Mouse (Mus musculus): ENCODE results near the gene Ppp1r11.

Gene Ppp1r11

DNA sequence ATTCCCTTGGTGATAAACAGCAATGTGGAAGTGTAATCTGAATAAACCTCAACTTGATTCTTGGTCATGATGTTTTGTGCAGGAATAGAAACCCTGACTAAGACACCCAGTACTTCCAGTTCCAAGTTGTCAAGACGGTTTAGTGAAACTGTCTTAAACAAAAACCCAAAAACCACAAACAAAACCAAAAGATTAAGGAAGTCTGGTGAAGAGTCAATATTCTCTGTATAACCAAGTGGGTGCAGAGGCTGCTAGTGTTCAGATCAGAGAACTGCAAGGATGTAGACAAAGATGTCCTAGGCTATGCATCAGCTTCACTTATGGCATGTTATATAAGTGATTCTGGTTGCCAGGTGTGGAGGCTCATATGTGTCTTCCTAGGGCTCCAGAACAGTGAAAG lies 15.3 kb upstream of the Ppp1r11 start:
- in situ Hi-C loops (cut with MboI, MseI) = loop anchor here in 1 of 2 experiments (5.0 kb wide), 1 partner anchor 80 kb away; the partner anchor contains the start of gene Gabbr1

GRCm38 (mm10) chr17:36961125-36961524 lies 9.6 kb upstream of the Ppp1r11 start:
- in situ Hi-C loops (cut with MboI, MseI) = no loop called here

- in situ Hi-C loops (cut with MboI, MseI) = no loop called here
These were observed 7.3 kb upstream of the Ppp1r11 start for GRCm38 (mm10) chr17:36958884-36959283.

DNA sequence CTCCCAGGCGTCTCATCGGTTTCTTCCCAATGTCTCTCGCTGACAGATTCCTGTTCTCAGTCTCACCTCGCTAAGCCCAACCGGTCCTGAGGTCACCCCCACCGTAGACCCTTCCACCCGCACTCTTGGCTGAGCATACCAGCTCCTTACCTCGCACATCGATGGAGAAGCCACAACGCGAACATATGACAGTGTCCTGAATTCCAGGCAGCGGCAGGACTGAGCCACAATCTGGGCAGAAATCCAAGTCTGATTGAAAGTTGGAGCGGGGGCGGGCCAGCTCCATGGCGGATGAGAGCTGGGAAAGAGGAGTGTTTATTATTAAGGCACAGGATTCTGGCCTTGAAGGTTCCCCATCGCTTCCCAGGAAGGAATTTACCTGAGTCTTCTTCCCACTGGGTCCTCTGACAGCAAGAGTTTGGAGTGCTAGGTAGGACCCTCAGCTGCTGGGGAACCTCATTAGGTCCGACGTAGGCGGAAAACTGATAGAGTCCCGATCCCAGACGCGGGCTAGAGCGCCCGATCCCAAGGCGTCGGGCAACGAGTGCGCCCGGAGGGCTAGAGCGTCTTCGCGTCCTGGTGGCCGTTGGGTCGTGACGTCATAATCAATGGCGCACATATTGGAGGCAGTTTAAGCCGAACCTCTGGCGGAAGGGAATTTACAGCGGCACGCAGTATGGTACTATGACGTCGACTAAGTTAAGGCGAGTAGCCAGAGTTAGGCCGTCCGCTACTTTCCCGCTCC lies 6.6 kb upstream of the Ppp1r11 start, which contains the start of the genes Znrd1 and Znrd1as:
Znrd1 (minus strand) TSS at position 561 of the 745 bp plus-strand sequence.
Znrd1as (plus strand) TSS at position 594 of the 745 bp plus-strand sequence.
- in situ Hi-C loops (cut with MboI, MseI) = no loop called here

DNA sequence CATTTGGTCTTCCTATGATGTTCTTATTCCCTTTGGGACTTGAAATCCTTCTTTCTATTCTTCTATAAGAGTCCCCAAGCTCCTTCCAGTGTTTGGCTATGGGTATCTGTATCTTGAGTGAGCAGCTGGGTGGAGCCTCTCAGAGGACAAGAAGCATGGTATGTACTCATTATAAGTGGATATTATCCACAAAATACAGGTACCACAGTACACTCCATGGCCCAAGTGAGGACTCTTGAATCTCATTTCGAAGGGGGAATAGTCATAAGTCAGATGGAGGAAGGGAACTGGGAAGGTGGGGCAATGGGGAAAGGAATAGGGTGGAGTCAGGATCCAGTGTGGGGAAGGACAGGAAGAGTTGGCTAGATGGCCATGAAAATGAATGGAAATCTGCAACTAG lies 1.5 kb upstream of the Ppp1r11 start:
- in situ Hi-C loops (cut with MboI, MseI) = loop anchor here (5.0 kb wide), 2 partner anchors 74 to 681 kb away; partner anchors contain the start of gene Trim39 (in 1 of the 2)

GRCm38 (mm10) chr17:36952631-36953030 lies 1.1 kb upstream of the Ppp1r11 start:
- in situ Hi-C loops (cut with MboI, MseI) = loop anchor here (5.0 kb wide), 2 partner anchors 75 to 680 kb away; partner anchors contain the start of gene Trim39 (in 1 of the 2)

- in situ Hi-C loops (cut with MboI, MseI) = no loop called here
These were observed 2.3 kb downstream of the Ppp1r11 start for GRCm38 (mm10) chr17:36949265-36949664.

GRCm38 (mm10) chr17:36948286-36948685 lies 3.3 kb downstream of the Ppp1r11 start:
- in situ Hi-C loops (cut with MboI, MseI) = no loop called here

- in situ Hi-C loops (cut with MboI, MseI) = no loop called here
These were observed 4.3 kb downstream of the Ppp1r11 start for GRCm38 (mm10) chr17:36947051-36947819.

GRCm38 (mm10) chr17:36944121-36944775 lies 7.3 kb downstream of the Ppp1r11 start:
- in situ Hi-C loops (cut with MboI, MseI) = no loop called here

DNA sequence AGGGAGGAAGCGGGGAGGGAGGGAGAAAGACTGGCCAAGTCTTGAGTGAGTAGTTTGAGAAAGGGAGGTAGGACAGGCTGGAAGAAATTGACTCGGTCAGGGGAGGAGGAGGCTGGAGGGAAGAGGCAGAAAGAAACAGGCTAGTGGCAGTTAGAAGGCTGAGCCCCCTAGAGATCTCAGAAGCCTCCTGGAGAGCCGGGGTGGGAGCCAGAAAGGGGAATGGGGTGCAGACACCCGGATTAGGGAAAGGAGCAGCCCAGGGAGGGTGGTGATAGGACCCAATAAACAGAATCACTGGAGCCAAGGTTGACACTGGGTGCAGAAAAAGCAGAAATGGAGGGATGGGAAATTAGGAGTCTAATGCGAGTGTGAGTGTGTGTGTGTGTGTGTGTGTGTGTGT lies 7.8 kb downstream of the Ppp1r11 start:
- in situ Hi-C loops (cut with MboI, MseI) = no loop called here

GRCm38 (mm10) chr17:36942791-36943471 lies 8.6 kb downstream of the Ppp1r11 start, which contains the start of gene Rnf39:
Gene Rnf39 (plus strand): TSS chr17:36942918.
- in situ Hi-C loops (cut with MboI, MseI) = no loop called here

- in situ Hi-C loops (cut with MboI, MseI) = no loop called here
These were observed 9.2 kb downstream of the Ppp1r11 start for GRCm38 (mm10) chr17:36942391-36942790.

GRCm38 (mm10) chr17:36938056-36938455 lies 13.5 kb downstream of the Ppp1r11 start:
- in situ Hi-C loops (cut with MboI, MseI) = no loop called here

GRCm38 (mm10) chr17:36931806-36932205 lies 19.7 kb downstream of the Ppp1r11 start:
- in situ Hi-C loops (cut with MboI, MseI) = no loop called here

DNA sequence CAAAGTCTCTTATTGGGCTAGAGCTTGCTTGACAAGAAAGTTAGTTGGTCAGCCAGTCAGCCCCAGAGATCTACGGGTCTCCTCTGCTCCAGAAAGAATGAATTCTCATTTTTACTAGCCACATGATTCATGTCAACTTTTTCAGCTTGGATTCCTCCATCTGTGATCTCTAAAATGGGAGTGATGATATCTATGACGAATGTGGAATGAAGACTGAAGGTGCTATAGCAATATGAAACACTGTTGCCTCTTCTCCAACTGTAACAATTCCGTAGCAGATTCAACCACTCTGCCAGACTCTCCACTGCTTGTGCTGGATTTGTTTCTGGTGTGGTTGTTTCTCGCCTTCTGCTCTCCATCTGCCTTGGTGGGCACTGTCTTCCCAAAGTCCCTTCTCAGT lies 20.4 kb downstream of the Ppp1r11 start:
- in situ Hi-C loops (cut with MboI, MseI) = no loop called here

GRCm38 (mm10) chr17:36930233-36930632 lies 21.3 kb downstream of the Ppp1r11 start:
- in situ Hi-C loops (cut with MboI, MseI) = no loop called here

- in situ Hi-C loops (cut with MboI, MseI) = no loop called here
These were observed 22.2 kb downstream of the Ppp1r11 start for GRCm38 (mm10) chr17:36929236-36929932.

GRCm38 (mm10) chr17:36927496-36928120 lies 23.9 kb downstream of the Ppp1r11 start:
- in situ Hi-C loops (cut with MboI, MseI) = no loop called here

- in situ Hi-C loops (cut with MboI, MseI) = no loop called here
These were observed 28.1 kb downstream of the Ppp1r11 start for GRCm38 (mm10) chr17:36923491-36923890.

All from T-helper 17 cell (primary cell).